Mouse (Mus musculus): ENCODE data around the gene Adat3. TPM values are rescaled to one million over a fixed set of nuclear protein-coding genes. Genes with fewer than 3 reads are reported as not detected.

Gene Adat3
- polyA plus RNA-seq, 1 experiment from 2014 or later, result 2.1 TPM

- ATAC-seq, result peak; percentile 18
- Histone ChIP-seq H3K27me3 (ENCODE audit: insufficient read depth, low read length) (no peaks in the 10 kb centered on the region), H3K9me3 (ENCODE audit: low read length) (no peaks in the 10 kb centered on the region), H3K4me1 (ENCODE audit: insufficient read depth) (peaks cover 72% of the 10 kb centered on the region), H3K4me3 (ENCODE audit: low read depth, low read length) (peak overlapping the region; percentile 46), H3K36me3 (replicated peaks; ENCODE audit: insufficient read depth, low read length) (peaks cover 6% of the 10 kb centered on the region; the same call in 1 of the 2 replicates), H3K4me2 (ENCODE audit: low read depth, low read length) (peak overlapping the region; percentile 99), H3K27ac (ENCODE audit: low read depth) (peak overlapping the region; percentile 91), H3K9ac (replicated peaks) (peak overlapping the region; percentile 55)
- WGBS (ENCODE audit: insufficient replicate concordance), result 13% methylated on average over 29 of the region's 30 CpGs
- TF ChIP-seq CTCF (IDR thresholded peaks at IDR 0.05; ENCODE audit: low read depth), result peak; percentile 39
- TF ChIP-seq EP300 (IDR thresholded peaks at IDR 0.05; ENCODE audit: low read depth), result no peak
- DNase-seq, result peak; percentile 54
Observed at GRCm38 (mm10) chr10:80570871-80571836, 31.5 kb upstream of the Adat3 start.

GRCm38 (mm10) chr10:80572477-80572876, 30.2 kb upstream of the Adat3 start:
- DNase-seq (peak; percentile 68), ATAC-seq (peak; percentile 11)
- Histone ChIP-seq H3K9ac (replicated peaks) (peak overlapping the region; percentile 55; the same call in 1 of the 2 replicates), H3K9me3 (ENCODE audit: low read length) (no peaks in the 10 kb centered on the region), H3K4me1 (ENCODE audit: insufficient read depth) (peaks cover 74% of the 10 kb centered on the region), H3K27me3 (ENCODE audit: insufficient read depth, low read length) (no peaks in the 10 kb centered on the region), H3K36me3 (replicated peaks; ENCODE audit: insufficient read depth, low read length) (peaks cover 6% of the 10 kb centered on the region; the same call in 1 of the 2 replicates), H3K4me3 (ENCODE audit: low read depth, low read length) (peak overlapping the region; percentile 46), H3K4me2 (ENCODE audit: low read depth, low read length) (peak overlapping the region; percentile 99), H3K27ac (ENCODE audit: low read depth) (peak overlapping the region; percentile 91)
- WGBS (ENCODE audit: insufficient replicate concordance), result 56% methylated on average over 2 of the region's 2 CpGs
- TF ChIP-seq CTCF (IDR thresholded peaks at IDR 0.05; ENCODE audit: low read depth) (no peak), EP300 (IDR thresholded peaks at IDR 0.05; ENCODE audit: low read depth) (peak; percentile 92)

GRCm38 (mm10) chr10:80573944-80574343, 28.7 kb upstream of the Adat3 start:
- H3K9me3 ChIP-seq (ENCODE audit: low read length), result no peaks in the 10 kb centered on the region
- H3K9ac ChIP-seq (replicated peaks), result peak overlapping the region; percentile 81; the same call in 1 of the 2 replicates
- DNase-seq (no peak), ATAC-seq (no peak)
- H3K27me3 ChIP-seq (ENCODE audit: insufficient read depth, low read length), result no peaks in the 10 kb centered on the region
- H3K36me3 ChIP-seq (replicated peaks; ENCODE audit: insufficient read depth, low read length), result no peaks in the 10 kb centered on the region
- H3K4me1 ChIP-seq (ENCODE audit: insufficient read depth), result peaks cover 85% of the 10 kb centered on the region
- H3K4me3 ChIP-seq (ENCODE audit: low read depth, low read length), result no peak overlapping the region
- 65% methylated on average over 9 of the region's 9 CpGs for WGBS (ENCODE audit: insufficient replicate concordance)
- H3K27ac ChIP-seq (ENCODE audit: low read depth), result peak overlapping the region; percentile 91
- no peak for TF ChIP-seq EP300 (IDR thresholded peaks at IDR 0.05; ENCODE audit: low read depth)
- no peak for TF ChIP-seq CTCF (IDR thresholded peaks at IDR 0.05; ENCODE audit: low read depth)
- peak overlapping the region; percentile 99 for H3K4me2 ChIP-seq (ENCODE audit: low read depth, low read length)

- H3K36me3 ChIP-seq (replicated peaks; ENCODE audit: insufficient read depth, low read length), result no peaks in the 10 kb centered on the region
- H3K27me3 ChIP-seq (ENCODE audit: insufficient read depth, low read length), result no peaks in the 10 kb centered on the region
- no peaks in the 10 kb centered on the region for H3K9me3 ChIP-seq (ENCODE audit: low read length)
- H3K4me1 ChIP-seq (ENCODE audit: insufficient read depth), result peaks cover 85% of the 10 kb centered on the region
- peak overlapping the region; percentile 99 for H3K4me2 ChIP-seq (ENCODE audit: low read depth, low read length)
- H3K9ac ChIP-seq (replicated peaks), result peak overlapping the region; percentile 81
- H3K27ac ChIP-seq (ENCODE audit: low read depth), result no peak overlapping the region
- WGBS (ENCODE audit: insufficient replicate concordance), result 67% methylated on average over 3 of the region's 3 CpGs
- no peak for ATAC-seq
- no peak for DNase-seq
- TF ChIP-seq CTCF (IDR thresholded peaks at IDR 0.05; ENCODE audit: low read depth), result no peak
- H3K4me3 ChIP-seq (ENCODE audit: low read depth, low read length), result peak overlapping the region; percentile 86
Observed at GRCm38 (mm10) chr10:80574896-80575295, 27.8 kb upstream of the Adat3 start.

GRCm38 (mm10) chr10:80575925-80576324, 26.8 kb upstream of the Adat3 start:
- Histone ChIP-seq H3K4me1 (ENCODE audit: insufficient read depth) (peaks cover 75% of the 10 kb centered on the region), H3K27ac (ENCODE audit: low read depth) (peak overlapping the region; percentile 41; the same call in 1 of the 2 replicates), H3K36me3 (replicated peaks; ENCODE audit: insufficient read depth, low read length) (no peaks in the 10 kb centered on the region), H3K4me2 (ENCODE audit: low read depth, low read length) (peak overlapping the region; percentile 99), H3K9me3 (ENCODE audit: low read length) (no peaks in the 10 kb centered on the region), H3K27me3 (ENCODE audit: insufficient read depth, low read length) (no peaks in the 10 kb centered on the region), H3K9ac (replicated peaks) (peak overlapping the region; percentile 81), H3K4me3 (ENCODE audit: low read depth, low read length) (peak overlapping the region; percentile 86)
- TF ChIP-seq CTCF (IDR thresholded peaks at IDR 0.05; ENCODE audit: low read depth), result no peak
- no peak for TF ChIP-seq EP300 (IDR thresholded peaks at IDR 0.05; ENCODE audit: low read depth)
- WGBS (ENCODE audit: insufficient replicate concordance), result 7% methylated on average over 17 of the region's 17 CpGs
- DNase-seq, result no peak
- ATAC-seq, result no peak

All from liver, postnatal 0 days (tissue).